Mouse (Mus musculus): ENCODE results near the gene Wdr63.

Wdr63 gene

GRCm38 (mm10) chr3:146107921-146108571 is at the start of gene Wdr63:
TSS of gene Wdr63 (minus strand) at chr3:146108130.
- DNase-seq (ENCODE audit: low spot score in 2 of 2) = peak; percentile 34 to 56

GRCm38 (mm10) chr3:146156811-146157210 is 48.9 kb upstream of the Wdr63 start:
- DNase-seq (ENCODE audit: low spot score in 2 of 2) = no peak

GRCm38 (mm10) chr3:146155628-146156576 is 48.0 kb upstream of the Wdr63 start:
- peak in 1 of 2 experiments; percentile 31 for DNase-seq (ENCODE audit: low spot score in 2 of 2)

- DNase-seq (ENCODE audit: low spot score in 2 of 2) = peak; percentile 32 to 35
Observed at GRCm38 (mm10) chr3:146153862-146154611, 46.1 kb upstream of the Wdr63 start.

GRCm38 (mm10) chr3:146152913-146153312 is 45.0 kb upstream of the Wdr63 start:
- DNase-seq (ENCODE audit: low spot score in 2 of 2) = no peak

- DNase-seq (ENCODE audit: low spot score in 2 of 2) = peak; percentile 57 to 69
Observed at GRCm38 (mm10) chr3:146152348-146152747, 44.4 kb upstream of the Wdr63 start.

- DNase-seq (ENCODE audit: low spot score in 2 of 2) = no peak
Observed at GRCm38 (mm10) chr3:146151755-146152154, 43.8 kb upstream of the Wdr63 start.

GRCm38 (mm10) chr3:146151328-146151727 is 43.4 kb upstream of the Wdr63 start:
- no peak for DNase-seq (ENCODE audit: low spot score in 2 of 2)

GRCm38 (mm10) chr3:146150560-146150959 is 42.6 kb upstream of the Wdr63 start:
- DNase-seq (ENCODE audit: low spot score in 2 of 2) = peak; percentile 59 to 66

- DNase-seq (ENCODE audit: low spot score in 2 of 2) = peak; percentile 73 to 78
Observed at GRCm38 (mm10) chr3:146150058-146150400, 42.1 kb upstream of the Wdr63 start.

GRCm38 (mm10) chr3:146149156-146150057 is 41.5 kb upstream of the Wdr63 start, which contains the start of gene Mcoln2:
TSS of gene Mcoln2 (plus strand) at chr3:146149833.
- DNase-seq (ENCODE audit: low spot score in 2 of 2) = peak; percentile 46 to 61

- DNase-seq (ENCODE audit: low spot score in 2 of 2) = no peak
Observed at GRCm38 (mm10) chr3:146146131-146146530, 38.2 kb upstream of the Wdr63 start.

- DNase-seq (ENCODE audit: low spot score in 2 of 2) = no peak
Observed at GRCm38 (mm10) chr3:146145501-146145900, 37.6 kb upstream of the Wdr63 start.

GRCm38 (mm10) chr3:146142523-146142922 is 34.6 kb upstream of the Wdr63 start:
- DNase-seq (ENCODE audit: low spot score in 2 of 2) = no peak

GRCm38 (mm10) chr3:146140276-146140675 is 32.3 kb upstream of the Wdr63 start:
- no peak for DNase-seq (ENCODE audit: low spot score in 2 of 2)

GRCm38 (mm10) chr3:146136422-146136821 is 28.5 kb upstream of the Wdr63 start:
- DNase-seq (ENCODE audit: low spot score in 2 of 2) = no peak

- DNase-seq (ENCODE audit: low spot score in 2 of 2) = no peak
Observed at GRCm38 (mm10) chr3:146135417-146135816, 27.5 kb upstream of the Wdr63 start.

- DNase-seq (ENCODE audit: low spot score in 2 of 2) = peak; percentile 59 to 62
Observed at GRCm38 (mm10) chr3:146134834-146135233, 26.9 kb upstream of the Wdr63 start.

- no peak for DNase-seq (ENCODE audit: low spot score in 2 of 2)
Observed at GRCm38 (mm10) chr3:146127205-146127604, 19.3 kb upstream of the Wdr63 start.

GRCm38 (mm10) chr3:146123464-146123825 is 15.5 kb upstream of the Wdr63 start:
- DNase-seq (ENCODE audit: low spot score in 2 of 2) = no peak
